Mouse (Mus musculus): ENCODE results near the gene Focad.

GRCm38 (mm10) chr4:88235941-88236340, 141.5 kb downstream of the Focad start:
- TF ChIP-seq CTCF (IDR thresholded peaks at IDR 0.05; ENCODE audit: extremely low read depth, insufficient read depth, low read length) (no peak), POLR2A (IDR thresholded peaks at IDR 0.05; ENCODE audit: extremely low read depth, insufficient read depth, low read length) (no peak)
